Mouse (Mus musculus) frontal cortex, adult 2 months (tissue): ENCODE data around the gene Isl1. TPM values are rescaled to one million over a fixed set of nuclear protein-coding genes. Genes with fewer than 3 reads are reported as not detected.

Source experiments
- DNase-seq, 2 experiments: peaks; one replicate each; pipeline ENCODE4 v3.0.0; 2022; ENCODE audit warnings: low spot score in 1 of 2; ENCODE audit errors: extremely low spot score in 1 of 2
- polyA plus RNA-seq: library from polyadenylated mRNA; depleted of rRNA; stranded (reverse); fragments of >200 nt; gene quantifications from 2 replicates; pipeline ENCODE4 v1.2.3, GENCODE M21; 2012; rRNA removed

The Isl1 gene
- polyA plus RNA-seq: 0.50 and 0.54 TPM in 2 replicates

DNA sequence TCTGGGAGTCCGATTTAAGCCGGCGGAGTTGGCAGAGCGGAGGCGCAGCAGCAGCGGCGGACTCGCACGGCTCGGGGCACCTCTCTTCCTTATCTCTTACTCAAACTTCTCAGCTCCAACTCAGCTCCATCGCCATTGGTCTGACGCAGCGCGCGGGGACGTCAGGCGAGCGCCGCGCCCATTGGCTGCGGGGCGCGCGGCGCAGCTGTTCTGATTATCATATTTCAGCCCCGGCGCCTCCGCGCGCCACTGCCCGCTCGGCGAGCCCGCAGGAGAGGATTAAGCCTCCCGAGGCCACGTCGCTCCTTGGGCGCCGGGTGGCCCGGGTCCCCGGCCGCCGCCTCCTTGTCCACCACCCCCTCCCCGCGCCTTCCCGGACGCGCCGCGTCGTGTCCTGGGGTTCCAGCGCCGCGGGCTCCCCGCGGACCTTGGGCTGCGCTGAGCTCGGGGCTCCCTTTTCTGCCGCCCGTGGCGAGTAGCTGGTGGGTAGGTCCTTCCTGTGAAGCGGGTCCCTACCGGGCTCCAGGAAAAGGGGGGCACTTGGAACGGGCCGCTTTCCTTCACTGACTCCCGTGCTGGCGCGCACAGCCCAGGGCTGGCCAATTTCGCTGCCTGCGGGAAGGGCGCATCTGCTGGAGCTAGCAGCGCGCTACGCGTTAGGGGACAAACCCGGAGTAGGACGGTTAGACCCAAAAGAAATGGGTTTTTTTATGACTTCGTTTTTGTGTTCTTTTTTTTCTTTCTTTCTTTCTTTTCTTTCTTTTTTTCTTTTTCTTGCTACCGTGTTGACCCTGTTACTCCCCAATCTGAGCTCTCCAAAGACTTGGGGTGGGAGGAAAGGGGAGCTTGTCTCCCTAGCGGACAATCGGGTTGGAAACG lies at the start of gene Isl1:
Gene Isl1, minus strand, starts transcription at position 106 of the 879 bp plus-strand sequence.
- peak in 1 of 2 experiments; percentile 53 for DNase-seq

- DNase-seq: no peak
Observed at GRCm38 (mm10) chr13:116335763-116336162, 26.3 kb upstream of the Isl1 start.

- no peak for DNase-seq
Observed at GRCm38 (mm10) chr13:116313636-116314530, 4.4 kb upstream of the Isl1 start.

GRCm38 (mm10) chr13:116311871-116312720 lies 2.6 kb upstream of the Isl1 start:
- DNase-seq: no peak

GRCm38 (mm10) chr13:116311011-116311410 lies 1.5 kb upstream of the Isl1 start:
- no peak for DNase-seq

- DNase-seq: no peak
Observed at GRCm38 (mm10) chr13:116310463-116310765, 925 bp upstream of the Isl1 start.

GRCm38 (mm10) chr13:116308933-116309583 lies 431 bp downstream of the Isl1 start:
- no peak for DNase-seq

DNA sequence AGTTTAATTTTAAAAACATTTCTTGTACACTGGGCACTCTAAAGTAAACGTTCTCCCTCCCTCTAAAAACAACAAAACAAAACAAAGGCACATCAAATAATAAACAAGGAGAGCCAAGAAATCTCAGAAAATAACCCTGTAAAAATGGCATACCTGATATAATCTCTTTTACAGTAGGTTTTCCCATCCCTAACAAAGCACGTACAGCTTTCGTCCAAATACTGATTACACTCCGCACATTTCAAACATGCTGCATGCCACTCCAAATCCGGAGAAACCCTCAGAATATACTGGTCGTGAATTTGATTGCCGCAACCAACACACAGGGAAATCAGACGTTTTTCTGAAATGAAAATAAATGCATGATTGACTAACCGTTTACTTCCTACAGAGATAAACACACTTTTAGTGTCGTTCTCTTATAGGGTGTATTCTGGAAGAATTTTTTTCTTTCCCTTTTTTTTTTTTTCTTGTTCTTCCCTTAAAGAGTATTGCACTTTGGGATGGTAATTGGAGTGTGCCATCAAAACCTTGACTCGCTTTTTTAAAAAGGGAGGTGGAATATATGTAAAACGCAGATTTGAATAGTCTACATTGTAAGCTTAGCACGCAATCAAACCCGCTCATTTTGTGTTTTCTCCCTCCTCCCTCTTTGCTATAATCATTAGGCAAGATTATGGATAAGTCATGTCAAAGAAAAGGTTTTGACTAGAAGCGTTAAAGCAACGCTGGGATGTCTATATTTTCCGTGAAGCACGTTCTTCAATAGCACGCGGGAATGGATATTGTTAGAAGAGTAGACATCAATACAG lies 1.2 kb downstream of the Isl1 start:
- no peak for DNase-seq

- DNase-seq: no peak
Observed at GRCm38 (mm10) chr13:116306591-116306990, 2.9 kb downstream of the Isl1 start.

DNA sequence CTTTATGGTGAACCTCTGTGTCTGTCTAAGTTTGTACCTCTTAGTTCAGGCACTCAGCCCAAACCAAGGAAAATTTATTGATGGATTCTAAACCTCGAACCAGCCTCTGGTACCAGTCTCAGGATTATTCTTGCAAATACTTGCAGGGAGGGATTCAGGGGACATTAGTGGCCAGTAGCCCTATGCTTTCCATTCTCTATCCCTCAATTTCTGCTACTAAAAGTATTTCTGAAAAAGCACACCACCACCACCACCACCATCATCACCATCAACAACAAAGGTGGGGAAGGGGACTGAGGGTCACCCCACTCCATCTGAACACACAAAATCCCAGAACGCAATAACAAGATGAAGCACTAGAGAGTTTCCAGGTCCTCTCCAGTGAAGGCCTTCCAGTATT lies 3.8 kb downstream of the Isl1 start:
- DNase-seq: no peak

DNA sequence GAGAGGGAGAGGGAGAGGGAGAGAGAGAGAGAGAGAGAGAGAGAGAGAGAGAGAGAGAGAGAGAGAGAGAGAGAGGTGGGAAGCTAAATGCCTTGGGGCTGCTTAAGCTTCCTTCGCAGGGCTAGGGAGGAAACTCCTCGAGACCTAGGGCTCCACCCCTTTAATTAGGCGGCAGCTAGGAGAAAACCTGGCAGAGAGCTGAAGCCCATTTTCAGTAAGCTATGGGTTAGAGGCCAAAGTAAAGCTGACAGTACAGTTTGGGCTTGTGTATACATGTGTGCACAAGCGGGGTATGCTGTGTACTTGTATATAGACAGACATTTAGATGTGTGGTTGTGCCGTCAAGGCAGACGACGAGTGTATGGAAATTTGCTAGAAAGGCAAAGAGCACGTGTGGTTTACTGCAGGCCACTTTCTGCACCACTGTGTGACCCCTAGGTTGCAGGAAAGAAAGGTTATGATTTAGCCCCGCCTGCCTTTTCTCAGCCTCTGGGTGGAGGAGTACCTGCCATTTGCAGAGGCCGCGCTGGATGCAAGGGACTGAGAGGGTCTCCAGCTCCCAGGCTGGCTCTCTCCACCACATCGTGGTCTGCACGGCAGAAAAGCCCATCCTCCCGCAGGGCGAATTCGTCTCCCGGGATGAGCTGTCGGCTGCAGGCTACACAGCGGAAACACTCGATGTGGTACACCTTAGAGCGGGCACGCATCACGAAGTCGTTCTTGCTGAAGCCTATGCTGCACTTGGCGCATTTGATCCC lies 4.6 kb downstream of the Isl1 start:
- DNase-seq: no peak

- no peak for DNase-seq
Observed at GRCm38 (mm10) chr13:116303766-116304165, 5.7 kb downstream of the Isl1 start.

DNA sequence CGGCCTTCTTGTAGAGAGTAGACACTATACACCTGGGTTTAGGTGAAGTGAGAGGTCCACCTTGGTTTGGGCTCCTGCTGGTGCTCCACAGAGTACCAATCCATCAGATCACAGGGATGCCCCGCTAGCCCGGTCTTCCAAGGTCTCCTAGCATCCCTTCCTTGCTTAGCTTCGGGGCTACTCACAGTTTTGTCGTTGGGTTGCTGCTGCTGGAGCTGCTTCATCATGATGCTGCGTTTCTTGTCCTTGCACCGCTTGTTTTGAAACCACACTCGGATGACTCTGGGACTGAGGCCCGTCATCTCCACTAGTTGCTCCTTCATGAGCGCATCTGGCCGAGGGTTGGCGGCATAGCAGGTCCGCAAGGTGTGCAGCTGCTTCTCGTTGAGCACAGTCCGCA lies 6.6 kb downstream of the Isl1 start:
- no peak for DNase-seq

DNA sequence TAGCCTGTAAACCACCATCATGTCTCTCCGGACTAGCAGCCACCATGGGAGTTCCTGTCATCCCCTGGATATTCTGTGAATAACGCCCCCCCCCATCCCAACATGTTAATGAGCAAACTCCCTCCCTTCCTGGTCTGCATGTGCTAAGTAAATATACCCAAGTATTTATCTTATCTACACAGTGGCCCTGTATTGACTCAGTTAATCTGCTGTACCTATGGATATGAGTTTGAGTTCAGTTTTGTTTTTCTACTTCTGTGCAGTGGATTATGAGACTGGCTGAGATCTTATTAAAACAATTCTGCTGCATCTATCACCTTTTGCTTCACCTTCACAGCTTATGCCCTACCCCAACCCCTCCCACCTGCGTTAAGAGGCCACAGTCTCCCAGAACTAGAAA lies 7.8 kb downstream of the Isl1 start:
- DNase-seq: no peak

DNA sequence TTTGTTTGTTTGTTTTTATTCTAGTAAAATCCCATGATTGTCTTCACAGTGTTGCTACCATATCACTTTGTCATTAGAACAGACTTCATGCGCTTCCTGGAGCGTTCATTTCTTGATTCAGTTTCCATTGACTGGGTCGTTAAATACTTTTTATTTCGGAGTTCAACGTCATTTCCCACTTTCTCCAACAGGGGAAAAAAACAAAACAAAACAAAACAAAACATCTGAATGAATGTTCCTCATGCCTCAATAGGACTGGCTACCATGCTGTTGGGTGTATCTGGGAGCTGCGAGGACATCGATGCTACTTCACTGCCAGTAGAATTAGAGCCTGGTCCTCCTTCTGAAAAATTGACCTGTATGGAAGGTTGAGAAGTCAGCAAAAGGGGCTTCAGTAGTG lies 10.2 kb downstream of the Isl1 start:
- DNase-seq: no peak

GRCm38 (mm10) chr13:116298641-116299170 lies 10.8 kb downstream of the Isl1 start:
- no peak for DNase-seq

GRCm38 (mm10) chr13:116298001-116298400 lies 11.5 kb downstream of the Isl1 start:
- no peak for DNase-seq

- DNase-seq: no peak
Observed at GRCm38 (mm10) chr13:116297048-116297811, 12.3 kb downstream of the Isl1 start.
